Mouse (Mus musculus) ES-Bruce4 (cell line): ENCODE measurements at regions not wholly inside any gene's neighbourhood (a gene's known extent, or its start where the extent isn't known, plus 50 kb on each side); places are given as distances from the start of the nearest gene placed in this dataset.

Source experiments
- CTCF ChIP-seq: IDR thresholded peaks from one replicate; pipeline ENCODE4 v1.8.1; 2011; ENCODE audit warnings: low read depth, low read length
- POLR2A ChIP-seq: IDR thresholded peaks from one replicate; pipeline ENCODE4 v1.8.1; 2011; ENCODE audit warnings: low read length; ENCODE audit not compliant: insufficient read depth

- no peak for TF ChIP-seq CTCF
- no peak for TF ChIP-seq POLR2A
Observed at GRCm38 (mm10) chr13:71330321-71330720, 488.7 kb upstream of the Adamts16 start.
